Mouse (Mus musculus) CH12.LX (cell line): ENCODE results near the gene Dnajb1. TPM values are rescaled to one million over a fixed set of nuclear protein-coding genes. Genes with fewer than 3 reads are reported as not detected.

Source experiments
- DNase-seq: peaks from one replicate; pipeline ENCODE4 v3.0.0-alpha.2; 2013; ENCODE audit errors: extremely low read depth
- H3K27ac ChIP-seq: 2 replicates; pipeline ENCODE4 v1.5.1; 2012; ENCODE audit warnings: low read depth, mild to moderate bottlenecking, control low read depth, moderate library complexity; ENCODE audit not compliant: insufficient read depth
- H3K27me3 ChIP-seq: replicated peaks from 2 replicates; pipeline ENCODE3; 2012; ENCODE audit warnings: inconsistent platforms
- H3K36me3 ChIP-seq, 2 experiments: replicated peaks in 1 of 2; 2 replicates each; pipeline versions ENCODE3 to v1.6.1; 2012; ENCODE audit warnings: inconsistent platforms in 1 of 2, low read length in 1 of 2, mild to moderate bottlenecking in 1 of 2, mixed read lengths in 1 of 2, moderate library complexity in 1 of 2; ENCODE audit not compliant: control insufficient read depth in 1 of 2, insufficient read depth in 1 of 2
- H3K4me1 ChIP-seq, 2 experiments: 2 replicates each; pipeline ENCODE4 v1.6.1; 2012; ENCODE audit warnings: inconsistent platforms in 1 of 2, moderate library complexity in 1 of 2; ENCODE audit not compliant: insufficient read depth in 2 of 2, control insufficient read depth in 1 of 2
- H3K4me2 ChIP-seq: 2 replicates; pipeline ENCODE4 v1.6.1; 2012; ENCODE audit warnings: low read depth, mild to moderate bottlenecking, control low read depth; ENCODE audit not compliant: poor library complexity, insufficient read depth, severe bottlenecking
- H3K4me3 ChIP-seq, 3 experiments: fragments of 150-350 bp in 1 of 3; sonication (generic) in 1 of 3; replicated peaks in 1 of 3; 2 replicates each; pipeline versions ENCODE3 to v1.5.1; 2011 to 2012; ENCODE audit warnings: low read depth in 2 of 3, low read length in 2 of 3, mild to moderate bottlenecking in 2 of 3, moderate library complexity in 2 of 3, control low read depth in 1 of 3, improper control_type of control experiment in 1 of 3, inconsistent platforms in 1 of 3, mixed read lengths in 1 of 3; ENCODE audit not compliant: poor library complexity in 1 of 3
- H3K79me2 ChIP-seq: replicated peaks from 2 replicates; pipeline ENCODE4 v1.6.1; 2012; ENCODE audit warnings: mild to moderate bottlenecking, moderate library complexity; ENCODE audit not compliant: control insufficient read depth, poor library complexity, insufficient read depth, severe bottlenecking; ENCODE audit errors: extremely low read depth
- H3K9ac ChIP-seq: 2 replicates; pipeline ENCODE4 v1.6.1; 2012; ENCODE audit warnings: low read depth, mild to moderate bottlenecking, control low read depth, moderate library complexity; ENCODE audit not compliant: insufficient read depth
- H3K9me3 ChIP-seq: replicated peaks from 2 replicates; pipeline ENCODE3; 2012; ENCODE audit warnings: low read length, inconsistent platforms, mixed read lengths
- ELF1 ChIP-seq: IDR thresholded peaks from 2 replicates; pipeline ENCODE4 v1.6.1; 2014; ENCODE audit warnings: low read depth, mild to moderate bottlenecking, inconsistent platforms, low read length, improper control_type of control experiment
- EP300 ChIP-seq: IDR thresholded peaks from 2 replicates; pipeline ENCODE4 v1.6.1; 2011; ENCODE audit warnings: low read length, improper control_type of control experiment
- ETS1 ChIP-seq: conservative IDR thresholded peaks from 2 replicates; pipeline ENCODE4 v1.6.1; 2012; ENCODE audit warnings: low read depth, mild to moderate bottlenecking, inconsistent platforms, low read length, improper control_type of control experiment, moderate library complexity
- HCFC1 ChIP-seq: IDR thresholded peaks from 2 replicates; pipeline ENCODE4 v1.6.1; 2012; ENCODE audit warnings: low read depth, mild to moderate bottlenecking, inconsistent platforms, low read length, improper control_type of control experiment
- IRF4 ChIP-seq: IDR thresholded peaks from 2 replicates; pipeline ENCODE4 v1.6.1; 2014; ENCODE audit warnings: low read depth, mild to moderate bottlenecking, inconsistent platforms, low read length, improper control_type of control experiment
- JUN ChIP-seq: IDR thresholded peaks from 2 replicates; pipeline ENCODE4 v1.6.1; 2011; ENCODE audit warnings: low read depth, mild to moderate bottlenecking, low read length, improper control_type of control experiment, moderate library complexity; ENCODE audit not compliant: insufficient read depth
- MEF2A ChIP-seq: IDR thresholded peaks from 2 replicates; pipeline ENCODE4 v1.6.1; 2014; ENCODE audit warnings: low read depth, mild to moderate bottlenecking, inconsistent platforms, low read length, improper control_type of control experiment, borderline replicate concordance
- MXI1 ChIP-seq: IDR thresholded peaks from 2 replicates; pipeline ENCODE4 v1.6.1; 2011; ENCODE audit warnings: mild to moderate bottlenecking, low read depth, low read length, improper control_type of control experiment
- MYC ChIP-seq: IDR thresholded peaks from 2 replicates; pipeline ENCODE4 v1.6.1; 2011; ENCODE audit warnings: low read depth, mild to moderate bottlenecking, improper control_type of control experiment, low read length
- POLR2AphosphoS2 ChIP-seq: IDR thresholded peaks from 2 replicates; pipeline ENCODE4 v1.6.1; 2011; ENCODE audit warnings: low read depth, low read length, improper control_type of control experiment
- RAD21 ChIP-seq: IDR thresholded peaks from 2 replicates; pipeline ENCODE4 v1.6.1; 2011; ENCODE audit warnings: low read depth, mild to moderate bottlenecking, low read length, improper control_type of control experiment, moderate library complexity
- SIN3A ChIP-seq: IDR thresholded peaks from 2 replicates; pipeline ENCODE4 v1.6.1; 2012; ENCODE audit warnings: low read length, improper control_type of control experiment, inconsistent platforms
- TBP ChIP-seq: conservative IDR thresholded peaks from 2 replicates; pipeline ENCODE4 v1.6.1; 2011; ENCODE audit warnings: low read depth, low read length, improper control_type of control experiment
- TCF12 ChIP-seq: IDR thresholded peaks from 2 replicates; pipeline ENCODE4 v1.6.1; 2014; ENCODE audit warnings: low read depth, mild to moderate bottlenecking, inconsistent platforms, low read length, improper control_type of control experiment
- USF1 ChIP-seq: IDR thresholded peaks from 2 replicates; pipeline ENCODE4 v1.6.1; 2014; ENCODE audit warnings: low read depth, mild to moderate bottlenecking, inconsistent platforms, low read length, improper control_type of control experiment
- USF2 ChIP-seq: conservative IDR thresholded peaks from 2 replicates; pipeline ENCODE4 v1.6.1; 2011; ENCODE audit warnings: low read depth, low read length, improper control_type of control experiment
- ZC3H11A ChIP-seq: IDR thresholded peaks from 2 replicates; pipeline ENCODE4 v1.6.1; 2012; ENCODE audit warnings: low read depth, mild to moderate bottlenecking, inconsistent platforms, low read length, improper control_type of control experiment
- ZNF384 ChIP-seq: IDR thresholded peaks from 2 replicates; pipeline ENCODE4 v1.6.1; 2012; ENCODE audit warnings: low read depth, low read length, improper control_type of control experiment, inconsistent platforms
- dilution Hi-C: fragments of 300-500 bp; cut with MboI; formaldehyde crosslinking; loops from 2 replicates; pipeline ENCODE4 v1.14.3; 2020; ENCODE audit warnings: low sequenced_read_pairs; ENCODE audit not compliant: extremely low pct_unique_long_range_greater_than_20kb, extremely low pct_ligation_motif_present
- in situ Hi-C: fragments of 300-500 bp; cut with MboI; formaldehyde crosslinking; loops from 3 replicates; pipeline ENCODE4 v1.14.3; 2019; ENCODE audit warnings: low sequenced_read_pairs, low pct_ligation_motif_present, low pct_unique_long_range_greater_than_20kb, mixed read lengths
- polyA plus RNA-seq: library from polyadenylated mRNA; unstranded; fragments of >175 nt; gene quantifications from 2 replicates; pipeline ENCODE4 v1.2.1, GENCODE M21; 2012; ENCODE audit warnings: low read depth; ENCODE audit not compliant: insufficient read length
- total RNA-seq, 2 experiments: library from RNA; depleted of rRNA; stranded (reverse); fragments of 300-350 nt in 1 of 2; fragments of >200 nt in 1 of 2; gene quantifications; 2 replicates each; pipeline ENCODE4 v1.2.3; 2012 to 2014

The Dnajb1 gene
- total and polyA plus RNA-seq, 3 experiments, result 24.9 to 30.9 (median 30.7) TPM

DNA sequence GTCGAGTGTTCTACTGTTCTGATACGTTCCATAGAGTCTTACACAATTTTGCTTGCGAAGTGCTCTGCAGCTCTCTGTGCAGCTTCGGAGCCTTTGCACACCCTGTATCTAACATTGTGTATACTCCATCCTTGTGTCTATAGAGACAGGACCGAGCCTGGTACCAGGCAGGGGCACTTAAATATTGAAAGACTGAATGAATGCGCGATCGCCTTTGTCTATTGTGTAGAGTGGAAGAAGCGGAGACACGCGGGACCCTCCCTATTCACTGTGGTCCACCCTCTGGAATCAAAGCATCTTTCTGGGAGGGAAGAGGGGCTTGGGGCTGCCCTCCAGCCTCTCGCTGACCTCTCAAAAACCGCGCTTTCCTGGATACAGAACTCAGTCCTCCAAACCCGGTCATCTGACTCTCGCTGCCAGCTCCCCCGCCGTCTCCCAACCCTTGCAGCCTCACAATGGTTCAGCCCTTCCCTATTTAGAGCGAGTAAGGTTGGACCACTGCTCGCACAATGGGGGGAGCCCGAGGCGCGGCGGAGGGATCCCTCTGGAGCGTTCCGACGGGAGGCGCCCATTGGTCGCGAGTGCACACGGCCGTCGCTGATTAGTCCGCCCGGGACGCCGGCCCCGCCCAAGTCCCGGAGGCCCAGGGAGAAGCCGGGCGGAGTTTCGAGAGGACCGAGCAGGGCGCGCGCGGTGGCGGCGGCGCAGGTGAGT, 44.2 kb downstream of the Dnajb1 start, which contains the start of gene Gipc1 (continued):
- TF ChIP-seq JUN, result no peak
- no peak for TF ChIP-seq ETS1
- TF ChIP-seq ELF1, result peak; percentile 68
- TF ChIP-seq IRF4, result peak; percentile 44; the same call in 1 of the 2 replicates
- no peak for TF ChIP-seq MYC
- TF ChIP-seq USF2, result no peak
- no peak for TF ChIP-seq MXI1
- no peak for TF ChIP-seq ZC3H11A

GRCm38 (mm10) chr8:83652744-83653661, 45.0 kb downstream of the Dnajb1 start:
- TF ChIP-seq SIN3A (0 out of 2 replicates have a peak, but pooled peaks have one; percentile 16), TBP (no peak), TCF12 (0 out of 2 replicates have a peak, but pooled peaks have one; percentile 13)
- dilution Hi-C loops (no loop called here), in situ Hi-C loops (no loop called here)
- Histone ChIP-seq H3K9ac (peak overlapping the region; percentile 91), H3K4me3 (peak overlapping the region; percentile 73 to 97 (median 84)), H3K79me2 (no peaks in the 10 kb centered on the region), H3K9me3 (peaks cover 25% of the 10 kb centered on the region), H3K27me3 (peaks cover 2% of the 10 kb centered on the region), H3K4me1 (peaks cover 2 to 35% of the 10 kb centered on the region in 2 experiments; a peak in 3 of 4 replicates), H3K36me3 (peaks cover 0 to 9% of the 10 kb centered on the region in 2 experiments), H3K27ac (no peak overlapping the region), H3K4me2 (peak overlapping the region; percentile 92)
- no peak for DNase-seq

DNA sequence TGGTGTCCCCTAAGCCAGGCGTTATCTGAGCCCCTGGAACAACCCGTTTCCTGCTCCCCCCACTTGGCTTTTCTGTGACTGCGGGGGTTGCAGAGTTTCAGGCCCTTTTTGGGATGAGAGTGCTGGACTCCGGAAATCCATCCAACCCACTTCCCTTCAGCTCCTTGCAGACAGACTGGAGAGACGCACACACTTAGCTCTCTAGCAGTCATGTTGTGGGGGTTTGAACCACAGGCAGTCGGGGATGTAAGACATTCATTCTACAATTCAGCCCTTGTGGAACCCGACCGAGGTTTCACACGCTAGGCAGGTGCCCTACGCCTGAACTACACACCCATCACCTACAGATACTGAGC, 45.6 kb downstream of the Dnajb1 start:
- Histone ChIP-seq H3K27ac (no peak overlapping the region), H3K36me3 (peaks cover 0 to 9% of the 10 kb centered on the region in 2 experiments)
- no peak for TF ChIP-seq ELF1
- no peak for TF ChIP-seq EP300
- TF ChIP-seq ZNF384, result no peak
- TF ChIP-seq ETS1, result no peak
- no peak for TF ChIP-seq RAD21
- TF ChIP-seq POLR2AphosphoS2, result no peak
- no peak for TF ChIP-seq HCFC1
- TF ChIP-seq MEF2A, result no peak
- TF ChIP-seq USF1, result no peak
- no peak for TF ChIP-seq TBP

More for the DNA sequence above, 45.6 kb downstream of the Dnajb1 start:
- Histone ChIP-seq H3K4me1 (peaks cover 2 to 35% of the 10 kb centered on the region in 2 experiments; a peak in 3 of 4 replicates), H3K4me2 (peak overlapping the region; percentile 92; the same call in 1 of the 2 replicates), H3K27me3 (peaks cover 2% of the 10 kb centered on the region), H3K4me3 (peak overlapping the region in 1 of 3 experiments; percentile 84), H3K79me2 (no peaks in the 10 kb centered on the region), H3K9me3 (peaks cover 18% of the 10 kb centered on the region), H3K9ac (peak overlapping the region; percentile 91; the same call in 1 of the 2 replicates)
- in situ Hi-C loops (no loop called here), dilution Hi-C loops (no loop called here)
- no peak for DNase-seq
